Mouse (Mus musculus) stomach, embryonic 16.5 days (tissue): ENCODE measurements around the gene Dpp3. TPM values are rescaled to one million over a fixed set of nuclear protein-coding genes. Genes with fewer than 3 reads are reported as not detected.

Source experiments
- ATAC-seq: fragments of 200-750 bp; cut with Nextera tagmentation; 2 replicates; pipeline ENCODE4 v1.8.0; 2017; ENCODE audit warnings: moderate number of reproducible peaks, moderate TSS enrichment; ENCODE audit not compliant: insufficient read depth, low FRiP score
- H3K27ac ChIP-seq: fragments of 300-500 bp; sonication (generic); 2 replicates; pipeline ENCODE4 v1.5.1; 2014; ENCODE audit warnings: low read length
- H3K27me3 ChIP-seq: fragments of 300-500 bp; sonication (generic); 2 replicates; pipeline ENCODE4 v1.6.1; 2014; ENCODE audit warnings: low read length, control low read depth, mixed read lengths; ENCODE audit not compliant: control insufficient read depth, insufficient read depth
- H3K36me3 ChIP-seq: fragments of 300-500 bp; sonication (generic); 2 replicates; pipeline ENCODE4 v1.6.1; 2014; ENCODE audit warnings: low read length; ENCODE audit not compliant: control insufficient read depth, insufficient read depth
- H3K4me1 ChIP-seq: fragments of 300-500 bp; sonication (generic); 2 replicates; pipeline ENCODE4 v1.6.1; 2014; ENCODE audit warnings: low read length, control low read depth, mixed read lengths; ENCODE audit not compliant: control insufficient read depth, insufficient read depth
- H3K4me2 ChIP-seq: fragments of 300-500 bp; sonication (generic); 2 replicates; pipeline ENCODE4 v1.6.1; 2014; ENCODE audit warnings: low read depth, low read length, mixed read lengths
- H3K4me3 ChIP-seq: fragments of 300-500 bp; sonication (generic); replicated peaks from 2 replicates; pipeline ENCODE4 v1.5.1; 2014; ENCODE audit warnings: mild to moderate bottlenecking, low read length
- H3K9ac ChIP-seq: fragments of 300-500 bp; sonication (generic); 2 replicates; pipeline ENCODE4 v1.6.1; 2014; ENCODE audit warnings: low read length
- H3K9me3 ChIP-seq: fragments of 300-500 bp; sonication (generic); replicated peaks from 2 replicates; pipeline ENCODE4 v1.6.1; 2016; ENCODE audit warnings: low read length, control low read depth; ENCODE audit not compliant: control insufficient read depth
- WGBS: fragments of 180-500 bp; shearing (Covaris S2); extraction: QIAGEN DNeasy Blood & Tissue Kit; methylation state at CpG from one replicate; pipeline ENCODE4 v1.1.7; 2014; 5-methylcytosine and 5-hydroxymethylcytosine counted together
- polyA plus RNA-seq: library from polyadenylated mRNA; unstranded; fragments of >200 nt; fragmentation: Nextera tagmentation; extraction: Ambion mirVana; gene quantifications from 2 replicates; pipeline ENCODE4 v1.2.1, GENCODE M21; 2015

Gene Dpp3
- polyA plus RNA-seq, 1 experiment from 2014 or later, result 119 TPM

GRCm38 (mm10) chr19:4905979-4906794 lies 21.9 kb downstream of the Dpp3 start, which contains the start of gene Bbs1:
Gene Bbs1, minus strand, starts transcription at chr19:4906628.
- Histone ChIP-seq H3K4me2 (peak within 1 kb of the TSS; percentile 66), H3K9ac (peak within 1 kb of the TSS; percentile 62), H3K9me3 (no peaks in the 10 kb centered on the region), H3K36me3 (peaks cover 11% of the 10 kb centered on the region), H3K4me1 (peaks cover 3% of the 10 kb centered on the region; the same call in 1 of the 2 replicates), H3K27me3 (no peaks in the 10 kb centered on the region), H3K4me3 (peak within 1 kb of the TSS; percentile 67), H3K27ac (no peak within 1 kb of the TSS)
- WGBS, result 8% methylated on average over 31 of the region's 31 CpGs
- ATAC-seq, result peak; percentile 39; the same call in 1 of the 2 replicates

GRCm38 (mm10) chr19:4899888-4900287 lies 28.2 kb downstream of the Dpp3 start:
- ATAC-seq, result no peak
- no peaks in the 10 kb centered on the region for H3K27me3 ChIP-seq
- no peak overlapping the region for H3K27ac ChIP-seq
- H3K4me3 ChIP-seq, result no peak overlapping the region
- no peaks in the 10 kb centered on the region for H3K36me3 ChIP-seq
- H3K9me3 ChIP-seq, result no peaks in the 10 kb centered on the region
- no peak overlapping the region for H3K9ac ChIP-seq
- 71% methylated on average over 3 of the region's 3 CpGs for WGBS
- no peaks in the 10 kb centered on the region for H3K4me1 ChIP-seq
- H3K4me2 ChIP-seq, result no peak overlapping the region

GRCm38 (mm10) chr19:4898972-4899371 lies 29.1 kb downstream of the Dpp3 start:
- H3K27ac ChIP-seq, result no peak overlapping the region
- H3K9me3 ChIP-seq, result no peaks in the 10 kb centered on the region
- no peaks in the 10 kb centered on the region for H3K36me3 ChIP-seq
- no peak overlapping the region for H3K4me2 ChIP-seq
- H3K4me3 ChIP-seq, result no peak overlapping the region
- H3K9ac ChIP-seq, result no peak overlapping the region
- H3K27me3 ChIP-seq, result no peaks in the 10 kb centered on the region
- WGBS, result 64% methylated on average over 9 of the region's 9 CpGs
- H3K4me1 ChIP-seq, result no peaks in the 10 kb centered on the region
- no peak for ATAC-seq

- Histone ChIP-seq H3K27me3 (no peaks in the 10 kb centered on the region), H3K9ac (no peak overlapping the region), H3K27ac (no peak overlapping the region), H3K4me3 (no peak overlapping the region), H3K4me2 (no peak overlapping the region), H3K36me3 (no peaks in the 10 kb centered on the region), H3K9me3 (no peaks in the 10 kb centered on the region), H3K4me1 (no peaks in the 10 kb centered on the region)
- 53% methylated on average over 21 of the region's 21 CpGs for WGBS
- ATAC-seq, result no peak
These were observed 31.1 kb downstream of the Dpp3 start for GRCm38 (mm10) chr19:4896780-4897520.

GRCm38 (mm10) chr19:4891798-4892197 lies 36.3 kb downstream of the Dpp3 start:
- no peak overlapping the region for H3K4me2 ChIP-seq
- H3K36me3 ChIP-seq, result no peaks in the 10 kb centered on the region
- no peak overlapping the region for H3K27ac ChIP-seq
- ATAC-seq, result no peak
- 68% methylated on average over 3 of the region's 3 CpGs for WGBS
- no peaks in the 10 kb centered on the region for H3K27me3 ChIP-seq
- H3K9me3 ChIP-seq, result no peaks in the 10 kb centered on the region
- H3K4me3 ChIP-seq, result no peak overlapping the region
- H3K9ac ChIP-seq, result no peak overlapping the region
- H3K4me1 ChIP-seq, result no peaks in the 10 kb centered on the region

- no peak for ATAC-seq
- no peak overlapping the region for H3K27ac ChIP-seq
- H3K4me2 ChIP-seq, result no peak overlapping the region
- no peaks in the 10 kb centered on the region for H3K36me3 ChIP-seq
- WGBS, result 85% methylated on average over 10 of the region's 10 CpGs
- no peaks in the 10 kb centered on the region for H3K27me3 ChIP-seq
- H3K4me3 ChIP-seq, result no peak overlapping the region
- H3K9ac ChIP-seq, result no peak overlapping the region
- H3K4me1 ChIP-seq, result no peaks in the 10 kb centered on the region
- H3K9me3 ChIP-seq, result no peaks in the 10 kb centered on the region
These were observed 38.3 kb downstream of the Dpp3 start for GRCm38 (mm10) chr19:4889791-4890190.

- Histone ChIP-seq H3K27ac (no peak overlapping the region), H3K4me2 (no peak overlapping the region), H3K9me3 (no peaks in the 10 kb centered on the region), H3K4me1 (peaks cover 4% of the 10 kb centered on the region), H3K27me3 (no peaks in the 10 kb centered on the region), H3K36me3 (no peaks in the 10 kb centered on the region), H3K4me3 (no peak overlapping the region), H3K9ac (no peak overlapping the region)
- no peak for ATAC-seq
- 79% methylated on average over 4 of the region's 4 CpGs for WGBS
These were observed 44.1 kb downstream of the Dpp3 start for GRCm38 (mm10) chr19:4883961-4884360.

- 63% methylated on average over 10 of the region's 10 CpGs for WGBS
These were observed 48.8 kb downstream of the Dpp3 start for GRCm38 (mm10) chr19:4879324-4879703.

More at GRCm38 (mm10) chr19:4879324-4879703, 48.8 kb downstream of the Dpp3 start:
- no peak for ATAC-seq
- no peaks in the 10 kb centered on the region for H3K36me3 ChIP-seq
- H3K27me3 ChIP-seq, result no peaks in the 10 kb centered on the region
- H3K9me3 ChIP-seq, result no peaks in the 10 kb centered on the region
- peaks cover 4% of the 10 kb centered on the region for H3K4me1 ChIP-seq
- H3K27ac ChIP-seq, result no peak overlapping the region
- peak overlapping the region; percentile 98 for H3K4me3 ChIP-seq
- H3K9ac ChIP-seq, result peak overlapping the region; percentile 95
- peak overlapping the region; percentile 93 for H3K4me2 ChIP-seq
